Mouse (Mus musculus): ENCODE results near the gene Fam241b. TPM values are rescaled to one million over a fixed set of nuclear protein-coding genes. Genes with fewer than 3 reads are reported as not detected.

Fam241b gene
- polyA plus RNA-seq, 1 experiment from 2014 or later, result 0.63 TPM

DNA sequence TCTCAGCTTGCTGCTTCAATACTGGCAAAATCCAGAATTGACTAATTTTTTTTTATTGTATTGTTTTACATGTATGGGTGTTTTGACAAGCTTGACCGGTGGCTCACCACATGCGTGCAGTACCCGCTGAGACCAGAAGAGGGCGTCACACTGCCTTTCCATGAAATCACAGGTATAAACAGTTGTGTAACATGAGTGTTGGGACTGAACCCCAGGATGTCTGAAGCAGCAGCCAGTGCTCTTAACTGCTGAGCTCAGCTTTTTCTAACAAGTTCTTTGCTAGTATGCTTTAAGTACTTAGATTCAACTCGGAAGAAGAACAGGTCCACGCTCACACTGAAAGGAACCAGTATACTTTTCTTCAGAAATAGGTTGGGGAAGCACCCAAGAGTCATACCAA is 16.6 kb downstream of the Fam241b start:
- no peak overlapping the region for H3K27ac ChIP-seq
- H3K9ac ChIP-seq, result no peak overlapping the region
- H3K4me1 ChIP-seq, result no peaks in the 10 kb centered on the region
- H3K36me3 ChIP-seq, result no peaks in the 10 kb centered on the region
- no peak for ATAC-seq
- H3K9me3 ChIP-seq (replicated peaks), result no peaks in the 10 kb centered on the region
- H3K4me3 ChIP-seq, result no peak overlapping the region
- 37% methylated on average over 6 of the region's 6 CpGs for WGBS (ENCODE audit: insufficient replicate concordance)
- H3K4me2 ChIP-seq, result no peak overlapping the region
- peaks cover 55% of the 10 kb centered on the region for H3K27me3 ChIP-seq (replicated peaks)

DNA sequence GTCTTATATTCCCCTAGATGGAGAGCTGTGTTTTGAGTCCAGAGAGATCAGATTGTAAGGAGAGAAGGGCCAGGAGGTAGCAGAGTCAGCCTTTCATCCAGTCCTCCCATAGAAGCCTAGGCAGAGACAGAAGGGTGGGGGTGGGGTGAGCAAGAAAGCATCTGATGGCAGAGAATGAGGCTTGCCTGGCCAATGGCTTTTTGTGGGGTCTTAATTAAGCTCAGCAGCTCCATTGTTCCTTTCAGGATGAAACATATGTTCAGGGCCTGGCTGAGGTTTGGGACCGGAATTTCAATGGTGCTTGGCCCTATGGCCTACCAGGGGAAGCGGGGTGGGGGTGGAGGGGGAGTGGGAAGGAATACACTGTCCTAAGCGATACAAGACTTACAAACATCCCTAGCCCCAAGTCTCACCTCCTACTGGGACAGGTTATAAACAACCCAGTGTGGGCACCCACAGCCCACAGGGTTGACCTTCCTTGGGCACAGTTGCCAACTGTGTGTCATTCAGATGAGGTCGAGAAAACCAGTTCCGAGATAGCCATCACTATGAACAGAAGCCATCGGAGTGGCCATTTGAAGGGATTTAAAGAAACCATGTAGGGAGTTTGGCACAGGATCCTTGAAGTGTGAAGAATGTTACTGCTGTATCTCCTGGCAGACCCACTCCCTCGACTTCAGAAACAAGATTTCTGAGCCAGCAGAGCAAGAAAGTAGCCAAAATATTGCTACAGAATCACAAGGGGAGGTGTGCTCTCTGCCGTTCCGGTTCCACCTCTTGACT is 29.7 kb downstream of the Fam241b start:
- WGBS (ENCODE audit: insufficient replicate concordance), result 63% methylated on average over 9 of the region's 9 CpGs
- peaks cover 6% of the 10 kb centered on the region; the same call in 1 of the 2 replicates for H3K4me1 ChIP-seq
- ATAC-seq, result no peak
- no peak overlapping the region for H3K9ac ChIP-seq
- H3K27me3 ChIP-seq (replicated peaks), result peaks cover 41% of the 10 kb centered on the region
- no peaks in the 10 kb centered on the region for H3K36me3 ChIP-seq
- no peak overlapping the region for H3K4me2 ChIP-seq
- H3K27ac ChIP-seq, result no peak overlapping the region
- no peaks in the 10 kb centered on the region for H3K9me3 ChIP-seq (replicated peaks)
- H3K4me3 ChIP-seq, result no peak overlapping the region

DNA sequence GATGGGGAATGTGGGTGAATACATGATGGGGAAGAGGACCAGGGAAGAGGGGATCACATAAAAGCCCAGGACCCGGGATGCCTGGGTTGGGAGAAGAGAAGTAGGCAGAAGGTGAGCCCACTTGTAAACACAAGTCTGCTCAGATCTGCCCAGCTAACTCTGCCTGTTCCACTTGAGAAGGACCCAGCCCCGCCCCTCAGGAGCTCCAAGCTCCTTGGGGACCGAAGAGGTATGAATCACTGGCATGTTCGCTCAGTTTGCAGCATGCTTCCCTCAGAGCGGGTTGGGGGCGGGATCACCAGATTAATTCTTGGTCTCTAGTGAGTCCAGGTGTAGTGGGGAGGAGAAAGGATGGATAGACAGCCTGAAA is 32.5 kb downstream of the Fam241b start:
- Histone ChIP-seq H3K9me3 (replicated peaks) (no peaks in the 10 kb centered on the region), H3K4me1 (peaks cover 6% of the 10 kb centered on the region; the same call in 1 of the 2 replicates), H3K36me3 (no peaks in the 10 kb centered on the region), H3K27me3 (replicated peaks) (peaks cover 69% of the 10 kb centered on the region), H3K9ac (no peak overlapping the region), H3K4me2 (peak overlapping the region; percentile 80), H3K27ac (no peak overlapping the region), H3K4me3 (peak overlapping the region; percentile 57)
- 43% methylated on average over 6 of the region's 6 CpGs for WGBS (ENCODE audit: insufficient replicate concordance)
- ATAC-seq, result no peak

DNA sequence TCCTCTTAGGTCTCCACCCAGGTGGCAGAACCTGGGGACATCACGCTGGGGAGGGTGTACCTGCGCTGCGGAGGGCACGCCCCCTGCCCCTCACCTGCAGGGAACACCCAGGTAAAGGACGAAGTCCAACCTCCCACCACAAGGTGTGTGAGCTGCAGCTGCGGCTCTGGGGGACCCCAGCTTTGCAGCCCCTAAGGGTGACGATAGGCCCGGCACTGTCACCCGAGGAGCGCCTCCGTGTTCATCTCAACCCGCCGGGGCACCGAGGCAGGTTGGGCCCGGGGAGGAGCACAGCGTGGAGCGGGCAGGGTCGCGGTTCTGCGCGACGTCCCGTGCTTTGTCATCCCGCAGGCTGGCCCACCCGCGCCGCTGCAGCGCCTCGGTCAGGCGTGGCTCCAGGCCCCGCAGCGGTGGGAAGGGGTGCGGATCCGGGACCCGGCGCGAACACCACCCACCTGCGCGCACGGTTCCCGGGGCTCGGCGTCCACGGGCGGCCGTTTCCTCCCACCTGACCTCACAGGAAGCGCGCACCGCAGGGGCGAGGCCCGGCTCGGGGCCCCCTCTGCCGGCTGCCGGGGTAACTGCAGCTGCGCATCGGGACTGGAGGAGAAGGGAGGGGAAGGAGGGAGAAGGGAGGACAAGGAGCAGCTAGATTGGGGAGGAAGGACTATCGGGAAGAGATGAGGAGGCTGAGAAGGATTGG is 33.1 kb downstream of the Fam241b start:
- H3K4me3 ChIP-seq, result peak overlapping the region; percentile 57
- peak overlapping the region; percentile 80 for H3K4me2 ChIP-seq
- H3K9me3 ChIP-seq (replicated peaks), result no peaks in the 10 kb centered on the region
- peaks cover 69% of the 10 kb centered on the region for H3K27me3 ChIP-seq (replicated peaks)
- H3K36me3 ChIP-seq, result no peaks in the 10 kb centered on the region
- peaks cover 6% of the 10 kb centered on the region; the same call in 1 of the 2 replicates for H3K4me1 ChIP-seq
- peak overlapping the region; percentile 58 for H3K9ac ChIP-seq
- 1% methylated on average over 51 of the region's 57 CpGs for WGBS (ENCODE audit: insufficient replicate concordance)
- no peak for ATAC-seq
- no peak overlapping the region for H3K27ac ChIP-seq

DNA sequence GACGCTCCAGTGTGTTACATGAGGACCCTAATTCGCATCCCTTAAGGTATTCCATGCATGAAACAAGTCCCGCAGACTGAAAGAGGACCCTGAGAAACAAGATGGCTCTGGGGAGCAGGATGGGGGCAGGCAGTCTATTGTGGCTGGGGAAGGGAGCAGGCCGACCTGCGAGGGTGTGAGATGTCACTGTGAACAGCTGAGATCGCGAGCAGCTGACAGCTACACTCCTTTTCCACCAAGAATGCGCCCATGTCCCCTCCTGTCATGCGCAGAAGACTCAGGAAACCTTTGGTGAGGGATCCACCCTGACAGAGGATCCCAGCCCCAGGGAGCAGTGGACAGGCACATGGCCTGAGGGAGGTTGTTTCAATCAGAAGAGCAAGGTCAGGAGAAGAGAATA is 36.7 kb downstream of the Fam241b start:
- peaks cover 57% of the 10 kb centered on the region for H3K27me3 ChIP-seq (replicated peaks)
- no peaks in the 10 kb centered on the region for H3K9me3 ChIP-seq (replicated peaks)
- WGBS (ENCODE audit: insufficient replicate concordance), result 64% methylated on average over 9 of the region's 9 CpGs
- H3K36me3 ChIP-seq, result no peaks in the 10 kb centered on the region
- ATAC-seq, result no peak
- no peak overlapping the region for H3K27ac ChIP-seq
- no peak overlapping the region for H3K9ac ChIP-seq
- no peak overlapping the region for H3K4me2 ChIP-seq
- H3K4me3 ChIP-seq, result no peak overlapping the region
- H3K4me1 ChIP-seq, result peaks cover 6% of the 10 kb centered on the region; the same call in 1 of the 2 replicates

DNA sequence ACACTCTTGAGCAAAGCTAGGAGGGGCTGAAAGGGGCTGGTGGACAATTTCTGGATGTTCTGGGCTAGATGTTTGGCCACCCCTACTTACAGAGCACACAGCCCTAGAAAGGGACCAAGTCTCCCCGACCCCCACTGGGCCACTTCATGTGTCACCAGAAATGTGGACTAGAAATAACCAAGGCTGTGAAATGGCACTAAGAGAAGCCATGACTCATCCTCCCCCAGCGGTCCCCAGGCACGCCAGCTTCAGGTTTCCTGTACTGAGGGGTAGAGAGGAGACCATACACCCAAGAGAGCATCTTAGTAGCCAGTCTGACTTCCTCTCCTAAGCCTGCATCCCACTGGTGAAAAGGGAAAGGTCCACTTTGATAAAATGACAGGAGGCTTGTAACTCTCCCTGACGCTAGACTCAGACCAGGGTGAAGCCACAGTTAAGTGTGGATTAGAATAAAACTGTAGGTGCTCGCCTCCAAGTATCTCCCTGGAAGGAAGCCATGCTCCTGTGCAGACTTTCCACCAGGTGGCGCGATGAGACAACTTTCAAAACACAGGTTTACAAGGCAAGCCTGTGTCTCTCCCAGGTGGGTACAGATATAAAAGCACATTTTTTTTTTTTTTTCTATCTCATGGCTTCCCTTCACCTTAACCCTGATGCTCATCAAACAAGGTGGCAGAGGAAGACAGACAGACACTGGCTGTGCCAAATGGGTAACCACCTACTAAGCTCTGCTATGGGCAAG is 38.7 kb downstream of the Fam241b start:
- H3K9ac ChIP-seq, result no peak overlapping the region
- H3K4me1 ChIP-seq, result no peaks in the 10 kb centered on the region
- H3K4me3 ChIP-seq, result no peak overlapping the region
- H3K9me3 ChIP-seq (replicated peaks), result no peaks in the 10 kb centered on the region
- no peak overlapping the region for H3K27ac ChIP-seq
- H3K27me3 ChIP-seq (replicated peaks), result peaks cover 50% of the 10 kb centered on the region
- 12% methylated on average over 7 of the region's 7 CpGs for WGBS (ENCODE audit: insufficient replicate concordance)
- H3K4me2 ChIP-seq, result no peak overlapping the region
- ATAC-seq, result no peak
- H3K36me3 ChIP-seq, result no peaks in the 10 kb centered on the region

DNA sequence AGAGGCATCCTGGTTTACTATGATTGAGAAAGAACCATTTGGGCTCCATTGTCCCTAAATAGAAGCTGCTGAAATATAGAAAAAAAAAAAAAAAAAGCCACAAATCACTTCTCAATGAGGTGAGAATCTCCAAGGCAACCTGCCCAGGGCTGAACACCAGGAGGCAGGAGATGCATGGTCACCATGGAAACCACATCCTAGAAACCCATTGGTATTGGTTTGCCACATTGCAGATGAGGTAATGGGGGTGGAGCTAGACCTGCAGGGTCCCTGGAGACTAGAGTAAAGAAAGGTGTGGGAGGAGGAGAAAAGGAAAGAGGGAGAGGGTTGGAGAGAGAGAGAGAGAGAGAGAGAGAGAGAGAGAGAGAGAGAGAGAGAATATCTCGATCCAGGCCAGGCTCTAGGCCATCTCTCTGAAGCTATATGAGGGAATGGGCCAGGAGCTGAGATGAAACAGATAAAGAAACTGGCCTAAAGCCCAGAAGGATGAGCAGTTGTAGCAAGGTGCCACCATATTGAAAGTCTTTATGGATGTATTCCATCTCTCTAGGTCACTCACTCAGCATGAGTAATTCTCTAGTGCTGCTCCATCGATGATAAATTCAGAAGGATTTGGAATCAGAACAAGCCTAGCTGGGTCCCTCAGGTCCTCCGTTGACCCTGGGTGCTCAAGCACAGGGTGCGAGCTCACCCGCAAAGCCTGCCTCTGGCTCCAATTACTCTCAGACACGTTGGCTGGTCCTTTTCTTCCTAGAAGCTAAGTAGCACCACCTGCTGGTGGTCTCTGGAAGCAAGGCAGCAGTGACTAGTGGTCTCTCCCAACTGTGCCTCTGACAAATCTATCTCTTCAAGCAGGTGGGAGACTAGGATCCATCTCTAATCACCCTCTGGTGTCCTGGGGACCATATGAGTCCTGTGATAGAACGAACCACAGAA is 41.9 kb downstream of the Fam241b start:
- Histone ChIP-seq H3K27ac (no peak overlapping the region), H3K9me3 (replicated peaks) (no peaks in the 10 kb centered on the region), H3K4me3 (no peak overlapping the region), H3K4me2 (no peak overlapping the region), H3K36me3 (no peaks in the 10 kb centered on the region), H3K4me1 (no peaks in the 10 kb centered on the region), H3K9ac (no peak overlapping the region), H3K27me3 (replicated peaks) (peaks cover 23% of the 10 kb centered on the region)
- no peak for ATAC-seq
- 8% methylated on average over 7 of the region's 7 CpGs for WGBS (ENCODE audit: insufficient replicate concordance)

DNA sequence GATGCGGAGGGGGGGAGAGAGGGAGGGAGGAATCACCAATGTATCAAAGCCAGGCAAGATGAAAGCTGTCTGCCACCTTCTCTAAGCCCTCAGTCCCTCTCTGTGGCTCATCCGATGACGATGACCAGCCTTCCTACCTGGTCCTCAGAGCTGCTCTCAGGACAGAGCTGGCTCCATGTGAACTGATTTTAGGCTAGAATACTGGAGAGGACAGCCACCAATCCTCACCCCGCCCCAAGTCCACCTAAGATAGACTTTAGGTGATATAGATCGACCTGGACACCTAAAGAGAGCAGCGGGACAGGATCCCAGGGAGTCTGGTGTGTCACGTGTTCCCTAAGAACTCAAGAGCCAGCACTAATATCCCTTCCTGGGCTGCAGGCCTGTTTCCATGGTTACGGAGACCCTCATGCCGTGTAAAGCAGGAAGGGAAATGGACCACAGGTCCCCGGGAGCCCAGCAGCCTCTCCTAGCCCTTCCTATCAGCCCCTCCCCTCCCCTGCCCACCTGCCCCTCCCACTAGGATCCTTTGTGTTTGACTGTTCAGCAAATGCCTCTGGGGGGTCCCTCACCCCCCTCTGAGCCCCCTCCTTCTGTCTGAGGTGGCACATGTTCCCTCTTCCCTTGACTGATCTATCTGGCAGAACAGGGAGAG is 43.8 kb downstream of the Fam241b start:
- Histone ChIP-seq H3K36me3 (no peaks in the 10 kb centered on the region), H3K9me3 (replicated peaks) (no peaks in the 10 kb centered on the region), H3K27me3 (replicated peaks) (peaks cover 18% of the 10 kb centered on the region), H3K4me2 (no peak overlapping the region), H3K4me1 (no peaks in the 10 kb centered on the region), H3K4me3 (no peak overlapping the region), H3K9ac (no peak overlapping the region), H3K27ac (no peak overlapping the region)
- WGBS (ENCODE audit: insufficient replicate concordance), result 44% methylated on average over 10 of the region's 10 CpGs
- ATAC-seq, result no peak

DNA sequence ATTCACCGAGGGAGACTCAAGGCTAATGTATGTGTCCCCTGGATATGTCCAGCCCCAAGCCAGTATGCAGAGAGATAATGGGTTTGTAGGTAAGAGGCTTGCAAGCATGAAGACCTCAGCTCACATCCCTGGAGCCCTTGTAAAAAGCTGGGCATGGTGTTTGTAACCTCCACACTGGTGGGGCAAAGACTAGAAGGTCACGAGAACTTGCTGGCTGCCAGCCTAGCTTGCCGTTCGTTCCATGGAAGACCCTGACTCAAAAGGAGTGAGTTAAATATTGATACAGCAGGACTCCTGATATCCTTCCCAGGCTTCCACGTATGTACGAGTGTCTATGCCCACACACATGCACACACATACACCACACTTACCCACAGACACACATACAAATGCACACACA is 49.3 kb downstream of the Fam241b start:
- WGBS (ENCODE audit: insufficient replicate concordance), result 62% methylated on average over 6 of the region's 6 CpGs
- Histone ChIP-seq H3K9ac (no peak overlapping the region), H3K27ac (no peak overlapping the region), H3K9me3 (replicated peaks) (no peaks in the 10 kb centered on the region), H3K4me2 (no peak overlapping the region), H3K36me3 (no peaks in the 10 kb centered on the region), H3K4me1 (no peaks in the 10 kb centered on the region), H3K27me3 (replicated peaks) (no peaks in the 10 kb centered on the region), H3K4me3 (no peak overlapping the region)
- ATAC-seq, result no peak

DNA sequence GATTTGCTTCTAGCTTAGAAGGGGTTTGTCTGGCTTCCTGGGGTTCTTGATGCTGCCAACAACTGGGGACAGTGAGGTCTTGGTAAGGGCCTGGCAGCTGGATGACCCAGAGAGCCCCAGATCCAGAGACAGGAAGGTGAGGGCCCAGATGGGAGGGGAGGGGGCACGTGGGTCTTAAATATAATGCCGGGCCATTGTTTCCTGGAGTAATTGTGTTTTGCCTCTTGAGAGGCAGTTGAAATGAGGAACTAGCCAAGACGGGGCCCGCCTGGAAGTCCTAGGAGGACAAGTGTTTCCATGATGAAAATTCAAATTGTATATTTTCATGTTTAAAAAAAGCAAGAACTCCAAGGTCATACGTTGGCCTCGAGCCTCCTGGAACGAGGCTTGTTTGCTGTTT is 49.8 kb downstream of the Fam241b start:
- Histone ChIP-seq H3K4me1 (no peaks in the 10 kb centered on the region), H3K4me2 (no peak overlapping the region), H3K9ac (no peak overlapping the region), H3K27ac (no peak overlapping the region), H3K36me3 (no peaks in the 10 kb centered on the region), H3K9me3 (replicated peaks) (no peaks in the 10 kb centered on the region), H3K27me3 (replicated peaks) (no peaks in the 10 kb centered on the region), H3K4me3 (no peak overlapping the region)
- 31% methylated on average over 7 of the region's 7 CpGs for WGBS (ENCODE audit: insufficient replicate concordance)
- ATAC-seq, result no peak

DNA sequence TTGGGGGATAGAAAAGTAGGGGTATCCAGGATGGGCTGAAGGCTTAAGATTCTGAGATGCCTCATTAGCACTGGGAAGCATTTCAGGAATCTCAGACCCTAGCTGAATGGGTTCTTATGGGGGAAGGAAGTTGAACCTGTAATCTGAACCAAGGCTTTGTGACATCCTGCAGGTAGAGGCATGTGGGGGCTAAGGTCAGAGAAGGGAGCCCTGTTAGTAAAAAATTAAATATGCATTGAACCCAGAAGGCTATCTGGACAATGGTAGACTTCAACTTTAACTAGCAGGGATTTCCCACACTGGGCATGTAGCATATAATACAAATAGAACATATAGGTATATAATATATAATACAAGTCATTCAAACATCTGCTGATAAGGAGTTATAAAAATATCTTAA is 54.2 kb downstream of the Fam241b start:
- Histone ChIP-seq H3K9me3 (replicated peaks) (no peaks in the 10 kb centered on the region), H3K4me2 (no peak overlapping the region), H3K4me1 (no peaks in the 10 kb centered on the region), H3K27ac (no peak overlapping the region), H3K36me3 (no peaks in the 10 kb centered on the region), H3K9ac (no peak overlapping the region), H3K27me3 (replicated peaks) (no peaks in the 10 kb centered on the region), H3K4me3 (no peak overlapping the region)
- no peak for ATAC-seq
